Mouse (Mus musculus): ENCODE data around the gene 2810006K23Rik.
"Not testable (repeated sequence)": the region's sequence is repeated elsewhere in the genome, so short reads cannot be mapped to it uniquely, and the experiment has no call there.

The 2810006K23Rik gene

GRCm38 (mm10) chr5:124342897-124343296, 15.0 kb downstream of the 2810006K23Rik start:
- no peak for DNase-seq (ENCODE audit: low read depth, low spot score)

DNA sequence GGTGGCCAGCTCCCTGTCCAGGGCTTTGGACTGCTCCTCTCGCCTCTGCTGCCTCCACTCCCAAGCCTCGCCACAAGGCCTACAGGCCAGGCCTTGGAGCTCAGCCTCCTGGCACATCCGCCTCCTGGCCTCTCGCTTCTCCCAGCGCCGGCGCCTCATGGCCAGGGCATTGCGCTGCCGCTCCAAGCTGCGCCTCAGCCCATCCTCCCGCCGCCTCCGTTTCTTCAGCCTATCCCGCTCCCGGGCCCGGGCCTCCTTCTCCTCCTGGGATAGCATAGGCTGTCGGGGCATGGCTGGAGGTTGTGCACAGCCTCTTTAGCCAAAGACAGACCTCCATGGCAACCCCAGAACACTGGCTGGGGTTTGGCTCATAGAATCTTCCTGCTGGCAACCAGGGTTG, 21.3 kb downstream of the 2810006K23Rik start:
- no peak for DNase-seq (ENCODE audit: low read depth, low spot score)

GRCm38 (mm10) chr5:124350350-124350749, 22.5 kb downstream of the 2810006K23Rik start:
- DNase-seq (ENCODE audit: low read depth, low spot score): no peak

DNA sequence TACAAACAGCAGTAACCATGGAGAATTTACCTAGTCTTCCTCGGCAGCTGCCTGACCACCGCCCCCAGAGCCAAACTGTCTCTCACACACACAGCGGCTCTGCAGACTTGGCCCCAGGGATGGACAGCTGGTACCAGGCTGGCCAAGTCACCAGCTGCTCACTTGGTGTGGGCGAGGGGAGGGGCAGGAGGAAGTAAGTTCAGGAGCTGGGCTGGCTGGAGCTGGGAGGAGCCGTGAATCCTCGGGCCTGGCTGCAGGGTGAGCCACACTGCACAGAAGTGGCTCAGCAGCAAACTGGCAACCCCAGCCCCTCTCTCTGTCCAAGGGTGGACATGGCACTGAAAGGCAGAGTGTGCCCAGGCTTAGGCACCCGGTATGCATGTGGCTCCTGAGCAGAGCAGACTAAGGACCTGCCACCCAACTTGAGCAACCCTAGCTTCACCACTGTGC, 23.2 kb downstream of the 2810006K23Rik start:
- no peak for DNase-seq (ENCODE audit: low read depth, low spot score)

DNA sequence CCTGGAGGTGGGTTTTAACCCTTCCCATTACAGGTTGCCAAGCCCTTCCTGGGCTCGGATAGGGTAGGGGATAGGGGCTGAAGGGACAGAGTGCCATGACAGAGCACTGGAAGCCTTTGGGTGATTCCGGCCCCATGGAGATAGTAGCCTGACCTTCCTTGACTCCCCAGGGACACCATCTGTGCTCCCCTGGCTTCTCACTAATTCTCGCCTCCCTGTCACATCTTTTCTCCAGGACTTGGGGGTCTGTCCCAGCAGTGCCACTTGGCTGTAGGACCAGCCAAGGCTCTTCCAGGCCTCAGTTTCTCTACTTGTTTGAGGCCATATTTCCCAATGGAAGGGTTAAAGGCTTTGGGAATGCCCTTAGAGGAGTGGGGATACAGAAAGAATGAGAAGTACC, 23.7 kb downstream of the 2810006K23Rik start:
- no peak for DNase-seq (ENCODE audit: low read depth, low spot score)

DNA sequence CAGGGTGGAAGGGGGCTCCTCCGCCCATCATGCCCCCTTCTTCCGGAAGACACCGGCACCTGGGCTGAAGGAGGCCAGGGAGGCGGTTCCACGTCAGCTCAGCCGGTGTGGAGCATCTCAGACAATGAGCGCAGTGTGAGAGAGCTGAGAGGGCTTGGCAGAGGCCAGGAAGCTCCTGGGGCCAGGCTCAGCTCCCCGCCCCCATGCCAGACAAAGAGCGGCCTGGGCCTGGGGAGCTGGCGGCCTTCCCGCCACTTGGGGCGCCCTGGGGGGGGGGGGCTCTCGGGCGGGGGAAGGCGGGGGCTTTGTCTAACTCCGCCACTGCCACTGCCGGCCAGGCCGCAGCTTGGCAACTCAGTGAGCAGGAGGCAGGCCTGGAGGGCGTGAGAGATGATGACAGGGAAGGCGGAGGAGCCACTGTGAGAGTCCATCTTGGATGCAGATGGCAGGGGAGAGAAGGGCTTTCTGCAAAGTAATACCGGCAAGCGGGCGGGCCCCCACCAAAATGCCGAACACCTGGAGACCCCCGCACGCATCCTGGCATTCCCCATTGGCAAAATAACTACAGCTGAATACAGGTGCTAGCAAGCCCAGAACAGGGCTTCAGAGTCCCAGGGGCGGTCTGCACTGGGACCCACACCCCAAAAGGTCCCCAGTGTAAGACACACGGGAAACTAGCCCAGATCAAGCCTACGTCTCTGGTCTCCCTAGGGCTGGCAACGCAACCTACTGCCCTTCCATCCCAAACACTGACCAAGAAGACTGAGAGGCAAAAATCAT, 24.4 kb downstream of the 2810006K23Rik start:
- no peak for DNase-seq (ENCODE audit: low read depth, low spot score)

GRCm38 (mm10) chr5:124353011-124353725, 25.3 kb downstream of the 2810006K23Rik start:
- DNase-seq (ENCODE audit: low read depth, low spot score): no peak

- no peak for DNase-seq (ENCODE audit: low read depth, low spot score)
Measured at GRCm38 (mm10) chr5:124353726-124354547, 26.0 kb downstream of the 2810006K23Rik start.

GRCm38 (mm10) chr5:124354574-124355424, 26.9 kb downstream of the 2810006K23Rik start:
- DNase-seq (ENCODE audit: low read depth, low spot score): no peak

- DNase-seq (ENCODE audit: low read depth, low spot score): no peak
Measured at GRCm38 (mm10) chr5:124355425-124355959, 27.6 kb downstream of the 2810006K23Rik start.

DNA sequence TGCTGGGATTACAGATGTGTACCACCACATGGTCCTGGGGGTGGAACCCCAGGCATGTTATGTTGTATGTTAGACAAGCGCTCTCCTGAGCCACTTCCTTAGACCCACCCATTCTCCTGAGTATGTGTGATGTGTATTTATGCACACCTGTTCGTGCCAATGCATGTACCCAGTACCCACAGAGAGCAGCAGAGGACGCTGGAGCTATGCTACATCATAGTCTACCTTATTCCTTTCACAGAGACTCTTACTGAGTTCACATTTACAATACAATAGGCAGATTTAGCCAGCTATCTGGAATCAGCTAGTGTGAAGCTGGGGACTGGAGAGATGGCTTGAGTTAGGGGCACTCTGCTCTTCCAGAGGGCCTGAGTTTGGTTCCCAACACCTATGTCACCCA, 28.8 kb downstream of the 2810006K23Rik start:
- DNase-seq (ENCODE audit: low read depth, low spot score): no peak

- no peak for DNase-seq (ENCODE audit: low read depth, low spot score)
Measured at GRCm38 (mm10) chr5:124359641-124360040, 31.8 kb downstream of the 2810006K23Rik start.

DNA sequence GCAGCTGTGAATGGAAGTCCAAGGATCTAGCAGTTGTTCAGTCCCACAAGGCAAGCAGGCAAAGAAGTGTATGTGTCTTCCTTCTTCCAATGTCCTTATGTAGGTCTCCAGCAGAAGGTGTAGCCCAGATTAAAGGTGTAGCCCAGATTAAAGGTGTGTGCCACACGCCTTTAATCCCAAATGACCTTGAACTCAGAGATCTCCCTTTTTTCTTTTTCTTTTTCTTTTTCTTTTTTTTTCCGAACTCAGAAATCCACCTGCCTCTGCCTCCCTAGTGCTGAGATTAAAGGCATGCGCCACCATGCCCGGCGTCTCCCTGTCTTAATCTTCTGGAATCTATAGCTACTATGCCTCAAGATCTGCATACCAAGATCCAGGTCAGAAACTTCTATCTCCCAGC, 35.1 kb downstream of the 2810006K23Rik start, which contains the start of gene Cdk2ap1:
TSS of gene Cdk2ap1 (minus strand) at position 101 of the 400 bp plus-strand sequence.
- not testable (repeated sequence) for DNase-seq (ENCODE audit: low read depth, low spot score)

GRCm38 (mm10) chr5:124364173-124364918, 36.5 kb downstream of the 2810006K23Rik start:
- no peak for DNase-seq (ENCODE audit: low read depth, low spot score)

DNA sequence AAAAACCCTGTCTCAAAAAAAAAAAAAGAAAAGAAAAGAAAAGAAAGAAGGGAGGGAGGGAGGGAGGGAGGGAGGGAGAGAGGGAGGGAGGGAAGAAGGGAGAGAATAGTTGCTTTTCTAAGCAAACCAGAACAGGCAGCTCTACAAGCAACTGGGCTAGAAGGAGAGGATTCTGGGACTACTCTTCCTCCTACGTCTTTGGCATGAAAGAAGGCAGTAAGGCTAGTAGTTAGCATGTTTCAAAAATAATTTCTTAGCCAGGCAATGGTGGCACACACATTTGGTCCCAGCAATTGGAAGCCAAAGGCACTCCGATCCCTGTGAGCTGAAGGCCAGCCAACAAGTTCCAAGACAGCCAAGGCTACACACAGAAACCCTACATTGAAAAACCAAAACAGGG, 37.9 kb downstream of the 2810006K23Rik start:
- no peak for DNase-seq (ENCODE audit: low read depth, low spot score)

DNA sequence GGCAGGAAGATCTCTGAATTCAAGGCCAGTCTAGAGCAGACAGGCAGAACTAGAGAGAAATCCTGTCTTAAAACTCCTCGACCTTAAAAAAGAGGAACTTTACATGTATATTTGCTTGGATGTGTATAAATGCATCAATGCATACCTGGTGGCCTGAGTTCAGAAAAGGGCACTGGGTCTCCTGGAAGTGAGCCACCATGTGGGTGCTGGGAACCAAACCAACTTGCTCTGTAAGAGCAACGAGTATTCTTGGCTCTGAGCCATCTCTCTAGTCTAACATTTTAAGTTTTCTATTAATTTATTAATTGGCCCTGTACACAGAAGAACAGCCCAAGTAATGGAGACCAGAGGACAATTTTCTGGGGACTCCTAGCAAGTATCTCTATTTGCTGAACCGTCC, 38.8 kb downstream of the 2810006K23Rik start:
- no peak for DNase-seq (ENCODE audit: low read depth, low spot score)

DNA sequence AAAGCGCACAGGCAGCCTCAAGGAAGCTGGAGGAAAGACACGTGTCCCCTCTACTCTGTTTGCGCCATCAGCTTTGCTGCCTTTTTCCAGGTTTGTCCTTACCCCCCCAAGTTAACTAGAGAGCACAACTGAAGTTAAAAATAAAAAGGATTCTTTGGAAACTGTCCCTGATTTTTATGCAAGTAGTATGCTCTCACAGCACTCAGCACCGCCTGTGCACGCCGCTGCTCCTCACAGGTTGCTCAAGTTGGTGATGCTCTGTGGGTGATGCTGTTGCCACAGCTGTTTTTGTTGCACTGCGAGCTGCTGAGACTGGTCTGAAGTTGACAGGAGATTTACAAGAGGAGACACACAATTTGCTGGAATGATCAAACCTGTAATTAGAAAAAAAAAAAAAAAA, 46.4 kb downstream of the 2810006K23Rik start:
- DNase-seq (ENCODE audit: low read depth, low spot score): no peak

DNA sequence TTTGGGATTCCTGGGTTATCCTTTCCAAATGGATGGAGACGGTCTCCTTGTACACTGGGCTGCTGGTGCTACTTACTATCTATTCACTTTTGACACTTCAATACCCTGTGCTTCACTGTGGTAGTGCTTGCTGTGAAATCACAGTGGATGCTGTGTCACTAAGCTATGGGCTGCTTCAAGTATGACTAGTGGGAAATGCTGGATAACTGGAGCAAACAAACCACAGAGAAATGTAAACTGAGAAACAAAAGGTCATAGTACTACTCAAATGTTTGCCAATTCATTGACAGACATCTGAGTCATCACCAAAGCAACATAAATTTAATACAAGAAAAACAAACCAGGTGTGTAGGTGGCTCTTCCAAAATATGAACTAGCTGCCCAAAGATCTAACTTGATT, 48.5 kb downstream of the 2810006K23Rik start:
- no peak for DNase-seq (ENCODE audit: low read depth, low spot score)

- no peak for DNase-seq (ENCODE audit: low read depth, low spot score)
Measured at GRCm38 (mm10) chr5:124377149-124377548, 49.3 kb downstream of the 2810006K23Rik start.

GRCm38 (mm10) chr5:124380121-124380520, 52.2 kb downstream of the 2810006K23Rik start:
- no peak for DNase-seq (ENCODE audit: low read depth, low spot score)
